Mouse (Mus musculus): ENCODE results near the gene Tenm4.

Gene Tenm4

DNA sequence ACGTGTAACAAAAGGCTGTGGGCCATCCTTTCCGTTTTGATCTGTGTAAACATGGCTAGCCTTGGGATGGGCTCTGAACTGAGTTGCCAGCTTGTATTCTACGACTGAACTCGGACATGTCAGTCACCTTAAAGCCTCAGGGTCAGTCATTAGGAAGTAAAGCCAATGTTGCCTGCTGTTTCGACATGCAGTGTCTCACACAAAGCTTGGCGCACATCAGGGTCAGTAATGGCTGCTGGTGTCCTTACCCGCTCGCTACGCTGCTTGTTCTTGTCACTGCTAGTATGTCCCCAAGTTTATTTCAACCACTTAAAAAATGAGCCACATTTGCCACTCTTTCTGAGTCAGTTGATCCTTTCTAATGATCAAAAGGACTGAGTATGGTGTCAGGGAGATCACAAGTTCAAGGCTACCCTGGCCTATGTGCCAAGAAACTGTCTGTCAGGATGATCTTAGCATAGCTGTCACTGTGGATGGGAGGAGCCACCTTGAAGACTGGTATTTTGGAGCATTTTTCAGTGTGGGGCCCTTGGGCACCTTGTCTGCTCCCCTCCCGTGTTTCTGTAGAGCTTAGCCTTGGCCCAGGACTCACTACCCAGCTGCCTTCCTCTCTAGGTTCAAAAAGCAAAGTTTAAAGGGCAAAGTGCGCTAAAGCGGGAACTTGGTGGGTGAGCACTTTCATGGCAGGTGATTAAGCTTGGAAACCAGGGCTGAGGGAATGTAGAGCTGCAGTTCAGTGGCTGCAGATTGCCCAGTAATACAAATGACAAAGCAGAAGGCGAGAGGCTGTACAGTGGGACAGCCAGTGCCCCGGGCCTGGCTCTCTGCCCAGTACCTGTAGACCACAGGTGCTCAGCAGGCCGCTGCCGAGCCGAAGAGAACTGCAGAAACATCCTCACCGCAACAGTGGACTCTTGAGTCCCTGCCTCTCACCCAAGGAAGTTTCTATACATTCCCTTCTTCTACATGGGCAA lies 718.3 kb downstream of the Tenm4 start:
- in situ Hi-C loops (cut with MboI; ENCODE audit: low pct_unique_long_range_greater_than_20kb in 1 of 2, low sequenced_read_pairs in 2 of 2, unreplicated experiment in 1 of 2): no loop called here

DNA sequence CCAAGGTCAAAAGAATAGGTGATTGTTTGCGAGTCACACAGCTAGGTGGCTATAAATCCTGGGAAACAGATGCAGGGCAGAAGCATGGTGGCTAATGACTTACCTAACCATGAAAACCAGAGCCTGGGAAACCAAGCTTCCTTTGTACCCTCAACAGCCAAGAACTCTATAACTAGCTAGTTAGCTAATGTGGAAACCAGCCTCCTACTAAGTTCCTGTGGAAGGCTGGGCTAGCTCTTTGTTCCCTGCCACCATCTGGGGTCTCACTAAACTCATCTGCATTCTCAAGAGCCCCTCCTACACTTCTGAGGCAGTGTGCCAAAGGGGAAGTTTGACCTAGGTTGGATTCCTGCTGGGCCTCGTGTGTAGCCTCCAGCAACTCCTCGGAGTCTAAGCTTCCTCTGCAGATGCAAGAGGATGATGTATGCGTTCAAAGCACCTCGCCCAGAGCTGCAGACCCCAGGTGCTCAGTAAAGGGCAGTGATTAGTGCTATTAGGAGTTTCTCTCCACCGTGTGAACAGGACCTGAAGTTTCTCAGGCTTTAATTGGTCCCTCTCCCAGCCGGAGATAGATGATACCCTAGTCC lies 719.1 kb downstream of the Tenm4 start:
- in situ Hi-C loops (cut with MboI; ENCODE audit: low pct_unique_long_range_greater_than_20kb in 1 of 2, low sequenced_read_pairs in 2 of 2, unreplicated experiment in 1 of 2): no loop called here

DNA sequence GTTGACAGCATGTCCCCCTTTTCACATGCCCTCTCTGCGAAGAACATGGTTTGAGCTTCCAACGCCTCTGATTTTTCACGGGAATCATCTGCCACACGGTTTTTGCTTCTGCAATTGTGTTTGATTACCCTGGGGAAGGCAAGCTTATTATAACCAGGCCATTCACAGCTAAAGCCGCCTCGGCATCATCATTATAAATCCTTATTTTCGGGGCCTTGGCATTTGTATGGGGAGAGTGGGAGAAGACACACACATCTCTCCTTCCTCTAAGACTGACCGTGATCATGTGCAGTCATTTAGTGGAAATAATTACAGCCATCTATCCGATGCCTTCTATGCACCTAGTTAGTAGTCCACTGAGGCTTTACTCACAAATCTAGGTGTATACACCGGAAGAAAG lies 719.9 kb downstream of the Tenm4 start:
- in situ Hi-C loops (cut with MboI; ENCODE audit: low pct_unique_long_range_greater_than_20kb in 1 of 2, low sequenced_read_pairs in 2 of 2, unreplicated experiment in 1 of 2): no loop called here

DNA sequence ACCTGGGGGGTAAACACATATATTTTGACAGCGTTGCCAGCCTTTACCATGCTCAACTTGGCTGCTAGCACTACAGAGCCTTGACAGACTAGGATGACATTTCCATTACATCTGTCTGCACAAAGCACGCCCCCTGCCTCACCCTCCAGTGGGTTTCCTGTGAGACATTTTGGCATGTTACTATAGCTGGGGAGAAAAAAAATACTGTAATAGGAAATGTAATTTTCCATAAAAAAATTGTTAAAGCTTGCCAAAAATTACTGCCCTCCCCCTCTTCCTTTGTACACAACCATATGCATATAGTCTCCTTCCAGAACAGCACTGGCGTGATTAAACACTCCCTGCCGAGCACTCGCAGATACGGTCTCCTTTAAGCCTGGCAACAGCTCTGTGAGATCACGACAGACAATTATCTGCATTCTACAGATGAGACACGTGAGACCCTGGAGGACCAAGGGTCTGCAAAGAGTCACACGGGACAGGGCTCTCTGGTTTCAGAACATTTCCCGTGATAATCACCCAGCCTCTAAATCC lies 728.1 kb downstream of the Tenm4 start:
- in situ Hi-C loops (cut with MboI; ENCODE audit: low pct_unique_long_range_greater_than_20kb in 1 of 2, low sequenced_read_pairs in 2 of 2, unreplicated experiment in 1 of 2): no loop called here

DNA sequence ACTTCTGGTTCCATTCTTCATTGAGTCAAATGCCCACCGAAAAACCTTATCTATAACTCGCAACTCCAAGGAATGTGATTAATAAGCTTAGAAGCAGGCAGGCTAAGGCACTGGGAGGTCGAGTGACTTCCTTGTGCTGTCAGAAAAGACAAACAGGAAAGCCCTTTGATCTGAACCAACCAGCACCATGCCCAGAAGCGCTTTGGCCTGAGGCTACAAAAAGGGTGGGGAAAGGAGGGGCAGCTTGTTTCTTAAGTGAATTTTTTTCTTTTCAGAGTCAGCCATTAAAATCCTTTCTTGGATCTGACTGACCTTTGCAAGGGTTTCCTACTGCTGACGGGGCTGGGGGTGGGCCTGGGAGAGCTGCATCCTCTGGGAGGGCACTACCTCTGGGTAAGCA lies 731.1 kb downstream of the Tenm4 start:
- in situ Hi-C loops (cut with MboI; ENCODE audit: low pct_unique_long_range_greater_than_20kb in 1 of 2, low sequenced_read_pairs in 2 of 2, unreplicated experiment in 1 of 2): loop anchor here in 1 of 2 experiments (10.0 kb wide), 1 partner anchor 127 kb away; no protein-coding TSS in a partner anchor

DNA sequence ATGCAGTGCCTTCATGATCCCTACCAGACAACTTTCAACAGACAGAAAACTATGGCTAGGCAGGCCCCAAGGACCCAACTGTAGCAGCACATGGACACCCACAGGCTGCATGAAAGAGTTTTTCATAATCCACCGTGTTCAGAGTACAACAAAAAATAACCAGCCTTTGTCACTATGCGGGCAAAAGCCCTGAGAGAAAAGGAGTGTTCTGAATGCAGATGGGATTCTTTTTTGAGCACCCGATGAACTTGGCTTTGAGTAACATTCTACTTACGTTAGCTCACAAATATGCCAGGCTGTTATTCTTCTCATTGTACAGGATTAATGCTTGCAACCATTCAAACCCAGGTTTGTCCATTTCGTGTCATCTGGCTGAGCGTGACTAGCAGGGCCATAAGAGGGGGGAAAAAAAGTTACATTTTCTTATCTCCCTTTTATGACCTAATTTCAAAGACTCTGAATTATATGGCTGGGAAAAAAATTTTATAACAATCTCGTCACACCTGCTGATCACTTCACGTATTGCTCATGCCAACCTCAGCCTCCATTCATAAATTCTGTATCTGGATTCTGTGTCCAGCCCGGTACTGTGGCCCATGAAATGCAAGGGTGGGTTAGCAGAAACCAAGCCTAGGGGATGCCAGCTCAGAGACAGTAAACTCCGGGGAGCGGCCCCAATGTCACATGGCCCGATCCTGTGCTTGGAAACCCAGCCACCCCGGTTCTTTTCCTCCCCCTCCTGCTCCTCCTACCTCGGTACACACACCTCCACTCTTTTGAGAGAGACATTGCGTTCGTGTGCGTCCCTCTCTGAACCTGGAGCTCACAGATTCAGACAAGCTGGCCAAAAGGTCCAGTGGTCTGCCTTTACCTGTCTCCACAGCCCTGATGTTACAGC lies 732.3 kb downstream of the Tenm4 start:
- in situ Hi-C loops (cut with MboI; ENCODE audit: low pct_unique_long_range_greater_than_20kb in 1 of 2, low sequenced_read_pairs in 2 of 2, unreplicated experiment in 1 of 2): loop anchor here in 1 of 2 experiments (10.0 kb wide), 1 partner anchor 129 kb away; no protein-coding TSS in a partner anchor

DNA sequence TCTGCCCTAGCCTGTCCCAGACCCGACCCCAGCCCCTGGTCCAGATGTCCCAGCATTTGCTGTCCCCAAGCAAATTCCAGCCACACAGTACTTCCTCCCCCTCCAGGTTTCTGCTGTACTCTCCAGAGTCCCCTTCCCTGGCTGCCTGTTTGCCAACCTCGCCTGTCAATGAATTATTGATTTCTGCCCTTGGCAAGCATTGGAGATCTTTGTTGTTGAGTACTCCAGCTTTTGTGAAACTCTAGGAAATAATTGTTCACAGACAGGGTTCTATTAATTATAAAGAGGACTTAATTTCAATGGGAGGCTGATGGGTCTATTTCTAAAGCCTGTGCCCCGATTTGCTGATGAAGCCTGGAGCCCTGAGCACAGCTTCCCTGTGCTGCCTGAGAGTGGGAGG lies 733.4 kb downstream of the Tenm4 start:
- in situ Hi-C loops (cut with MboI; ENCODE audit: low pct_unique_long_range_greater_than_20kb in 1 of 2, low sequenced_read_pairs in 2 of 2, unreplicated experiment in 1 of 2): loop anchor here in 1 of 2 experiments (10.0 kb wide), 1 partner anchor 130 kb away; no protein-coding TSS in a partner anchor

- in situ Hi-C loops (cut with MboI; ENCODE audit: low pct_unique_long_range_greater_than_20kb in 1 of 2, low sequenced_read_pairs in 2 of 2, unreplicated experiment in 1 of 2): loop anchor here in 1 of 2 experiments (10.0 kb wide), 1 partner anchor 130 kb away; no protein-coding TSS in a partner anchor
Observed at GRCm38 (mm10) chr7:96904936-96905335, 733.9 kb downstream of the Tenm4 start.

GRCm38 (mm10) chr7:96905422-96905821 lies 734.4 kb downstream of the Tenm4 start:
- in situ Hi-C loops (cut with MboI; ENCODE audit: low pct_unique_long_range_greater_than_20kb in 1 of 2, low sequenced_read_pairs in 2 of 2, unreplicated experiment in 1 of 2): loop anchor here in 1 of 2 experiments (10.0 kb wide), 1 partner anchor 131 kb away; no protein-coding TSS in a partner anchor

GRCm38 (mm10) chr7:96906216-96906615 lies 735.2 kb downstream of the Tenm4 start:
- in situ Hi-C loops (cut with MboI; ENCODE audit: low pct_unique_long_range_greater_than_20kb in 1 of 2, low sequenced_read_pairs in 2 of 2, unreplicated experiment in 1 of 2): loop anchor here in 1 of 2 experiments (10.0 kb wide), 1 partner anchor 131 kb away; no protein-coding TSS in a partner anchor

- in situ Hi-C loops (cut with MboI; ENCODE audit: low pct_unique_long_range_greater_than_20kb in 1 of 2, low sequenced_read_pairs in 2 of 2, unreplicated experiment in 1 of 2): loop anchor here in 1 of 2 experiments (10.0 kb wide), 1 partner anchor 133 kb away; no protein-coding TSS in a partner anchor
Observed at GRCm38 (mm10) chr7:96907971-96908680, 737.1 kb downstream of the Tenm4 start.

DNA sequence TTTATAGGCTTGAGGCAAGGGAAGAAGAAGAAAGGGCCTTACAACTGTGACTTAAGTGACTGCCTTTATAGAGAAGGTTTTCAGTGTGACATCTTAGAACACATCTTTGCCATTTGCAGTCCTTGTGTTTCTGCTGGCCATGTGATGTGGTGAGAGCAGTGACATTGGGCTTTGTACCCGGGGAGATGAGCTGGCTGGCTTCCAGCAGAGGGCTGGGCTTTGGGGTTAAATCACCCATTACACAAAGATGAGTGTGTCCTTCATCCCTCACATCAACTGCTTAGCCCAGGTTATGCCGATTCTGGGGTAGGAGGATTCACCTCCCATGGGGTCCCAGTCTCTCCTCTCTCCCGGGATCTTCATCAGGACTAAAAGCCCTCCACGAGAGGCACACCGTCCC lies 738.8 kb downstream of the Tenm4 start:
- in situ Hi-C loops (cut with MboI; ENCODE audit: low pct_unique_long_range_greater_than_20kb in 1 of 2, low sequenced_read_pairs in 2 of 2, unreplicated experiment in 1 of 2): loop anchor here (5.0 to 10.0 kb wide), 2 partner anchors 135 to 138 kb away; no protein-coding TSS in a partner anchor

- in situ Hi-C loops (cut with MboI; ENCODE audit: low pct_unique_long_range_greater_than_20kb in 1 of 2, low sequenced_read_pairs in 2 of 2, unreplicated experiment in 1 of 2): loop anchor here in 1 of 2 experiments (5.0 kb wide), 1 partner anchor 138 kb away; no protein-coding TSS in a partner anchor
Observed at GRCm38 (mm10) chr7:96910310-96910960, 739.4 kb downstream of the Tenm4 start.

DNA sequence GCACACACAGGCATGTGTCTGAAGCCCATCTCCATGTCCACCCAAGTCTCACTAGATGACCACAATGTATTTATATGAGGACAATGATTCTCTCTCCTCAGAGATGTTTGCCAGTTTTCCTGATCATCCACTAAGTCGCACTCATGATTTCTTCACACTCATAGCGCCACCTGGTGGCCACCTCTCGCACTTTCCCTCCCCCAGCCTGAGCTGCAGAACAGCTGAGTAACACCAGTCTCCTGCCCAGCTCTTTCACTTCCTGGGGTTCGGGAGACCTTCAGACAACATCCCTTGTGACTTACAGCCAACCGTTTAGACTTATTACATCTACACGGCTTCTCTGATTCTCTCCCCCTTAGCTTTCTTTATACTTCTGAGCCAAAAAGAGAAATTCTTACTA lies 743.0 kb downstream of the Tenm4 start:
- in situ Hi-C loops (cut with MboI; ENCODE audit: low pct_unique_long_range_greater_than_20kb in 1 of 2, low sequenced_read_pairs in 2 of 2, unreplicated experiment in 1 of 2): loop anchor here in 1 of 2 experiments (5.0 kb wide), 1 partner anchor 142 kb away; no protein-coding TSS in a partner anchor

DNA sequence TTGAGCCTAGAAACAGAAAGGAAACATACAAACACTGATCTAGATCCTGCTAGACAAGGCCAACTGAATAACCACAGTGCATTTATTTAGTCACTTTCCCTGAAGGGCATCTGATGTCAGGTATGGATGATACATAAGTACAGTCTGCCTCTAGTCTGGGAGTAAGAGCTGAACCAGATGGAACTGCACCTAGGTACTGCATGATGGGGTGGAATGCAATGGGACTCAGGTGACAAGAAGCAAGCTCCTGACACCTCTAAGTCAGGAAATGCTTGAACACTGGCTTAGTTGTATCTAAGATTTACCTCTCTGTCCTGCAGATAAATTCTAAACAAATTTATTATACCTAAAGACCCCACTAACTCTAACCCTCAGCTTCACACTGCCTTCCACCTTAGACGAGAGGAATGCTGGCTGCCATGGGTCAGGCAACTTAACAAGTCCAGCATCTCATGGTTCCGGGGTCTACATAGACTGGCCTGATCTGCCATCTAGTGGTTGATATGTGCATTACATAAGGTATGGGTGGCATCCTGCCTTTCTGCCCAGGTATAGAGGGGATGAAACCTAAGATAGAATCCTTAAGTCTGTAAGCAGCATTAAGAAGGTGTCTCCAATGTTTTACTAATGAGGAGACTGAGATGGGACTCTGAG lies 744.5 kb downstream of the Tenm4 start:
- in situ Hi-C loops (cut with MboI; ENCODE audit: low pct_unique_long_range_greater_than_20kb in 1 of 2, low sequenced_read_pairs in 2 of 2, unreplicated experiment in 1 of 2): no loop called here

- in situ Hi-C loops (cut with MboI; ENCODE audit: low pct_unique_long_range_greater_than_20kb in 1 of 2, low sequenced_read_pairs in 2 of 2, unreplicated experiment in 1 of 2): no loop called here
Observed at GRCm38 (mm10) chr7:96920447-96921095, 749.5 kb downstream of the Tenm4 start.

Measured in mouse embryonic stem cell (cell line).